Mouse (Mus musculus) kidney, embryonic 16.5 days (tissue): Measurements from ENCODE around the gene Vamp5. TPM values are rescaled to one million over a fixed set of nuclear protein-coding genes. Genes with fewer than 3 reads are reported as not detected.
A peak's percentile ranks its signal among the peaks of the same experiment; 100 is the strongest.

Experiments used
- ATAC-seq: fragments of 200-750 bp; cut with Nextera tagmentation; 2 replicates; pipeline ENCODE4 v1.8.0; 2017; ENCODE audit warnings: moderate TSS enrichment; ENCODE audit not compliant: low FRiP score, low TSS enrichment
- H3K27ac ChIP-seq: fragments of 300-500 bp; sonication (generic); 2 replicates; pipeline ENCODE4 v1.5.1; 2014; ENCODE audit warnings: low read length
- H3K27me3 ChIP-seq: fragments of 300-500 bp; sonication (generic); 2 replicates; pipeline ENCODE4 v1.6.1; 2014; ENCODE audit warnings: low read length, control low read depth, mixed read lengths; ENCODE audit not compliant: insufficient read depth
- H3K36me3 ChIP-seq: fragments of 300-500 bp; sonication (generic); 2 replicates; pipeline ENCODE4 v1.6.1; 2014; ENCODE audit warnings: low read length, control low read depth, mixed read lengths; ENCODE audit not compliant: insufficient read depth
- H3K4me1 ChIP-seq: fragments of 300-500 bp; sonication (generic); 2 replicates; pipeline ENCODE4 v1.6.1; 2014; ENCODE audit warnings: low read length, control low read depth, mixed read lengths; ENCODE audit not compliant: insufficient read depth
- H3K4me2 ChIP-seq: fragments of 300-500 bp; sonication (generic); replicated peaks from 2 replicates; pipeline ENCODE4 v1.6.1; 2014; ENCODE audit warnings: low read depth, low read length
- H3K4me3 ChIP-seq: fragments of 300-500 bp; sonication (generic); 2 replicates; pipeline ENCODE4 v1.5.1; 2014; ENCODE audit warnings: mild to moderate bottlenecking, low read length
- H3K9ac ChIP-seq: fragments of 300-500 bp; sonication (generic); replicated peaks from 2 replicates; pipeline ENCODE4 v1.6.1; 2014; ENCODE audit warnings: low read length
- H3K9me3 ChIP-seq: fragments of 300-500 bp; sonication (generic); 2 replicates; pipeline ENCODE4 v1.6.1; 2016; ENCODE audit warnings: low read length, control low read depth
- WGBS: fragments of 180-500 bp; shearing (Covaris S2); extraction: QIAGEN DNeasy Blood & Tissue Kit; methylation state at CpG from one replicate; pipeline ENCODE4 v1.1.7; 2014; 5-methylcytosine and 5-hydroxymethylcytosine counted together
- polyA plus RNA-seq: library from polyadenylated mRNA; unstranded; fragments of >200 nt; fragmentation: Nextera tagmentation; extraction: Ambion mirVana; gene quantifications from 2 replicates; pipeline ENCODE4 v1.2.1, GENCODE M21; 2015

Gene Vamp5
- polyA plus RNA-seq, 1 experiment from 2014 or later, result 42.5 TPM

- 16% methylated on average over 12 of the region's 12 CpGs for WGBS
- H3K4me1 ChIP-seq, result peaks cover 36% of the 10 kb centered on the region
- H3K9ac ChIP-seq, result peak overlapping the region; percentile 85
- H3K4me2 ChIP-seq, result peak overlapping the region; percentile 77
- peak; percentile 86 for ATAC-seq
- H3K27me3 ChIP-seq, result no peaks in the 10 kb centered on the region
- H3K9me3 ChIP-seq, result no peaks in the 10 kb centered on the region
- peak overlapping the region; percentile 97 for H3K27ac ChIP-seq
- H3K4me3 ChIP-seq, result peak overlapping the region; percentile 70
- no peaks in the 10 kb centered on the region for H3K36me3 ChIP-seq
Measured at GRCm38 (mm10) chr6:72390795-72391521, 10.7 kb upstream of the Vamp5 start.

- peak within 1 kb of the TSS; percentile 85 for H3K9ac ChIP-seq
- ATAC-seq, result peak; percentile 72
- H3K36me3 ChIP-seq, result peaks cover 6% of the 10 kb centered on the region
- H3K27me3 ChIP-seq, result no peaks in the 10 kb centered on the region
- H3K9me3 ChIP-seq, result no peaks in the 10 kb centered on the region
- under 1% methylated on average over 33 of the region's 33 CpGs for WGBS
- peak within 1 kb of the TSS; percentile 70 for H3K4me3 ChIP-seq
- H3K27ac ChIP-seq, result peak within 1 kb of the TSS; percentile 97
- peaks cover 36% of the 10 kb centered on the region for H3K4me1 ChIP-seq
- H3K4me2 ChIP-seq, result peak within 1 kb of the TSS; percentile 77
Measured at GRCm38 (mm10) chr6:72389941-72390771, 9.9 kb upstream of the Vamp5 start, which contains the start of gene Vamp8. Gene Vamp8, minus strand, starts transcription at chr6:72390703.

GRCm38 (mm10) chr6:72389471-72389940 is 9.2 kb upstream of the Vamp5 start:
- 11% methylated on average over 13 of the region's 13 CpGs for WGBS
- Histone ChIP-seq H3K27me3 (no peaks in the 10 kb centered on the region), H3K4me1 (peaks cover 36% of the 10 kb centered on the region), H3K36me3 (peaks cover 12% of the 10 kb centered on the region), H3K9ac (peak overlapping the region; percentile 85), H3K4me3 (peak overlapping the region; percentile 70), H3K9me3 (no peaks in the 10 kb centered on the region), H3K27ac (peak overlapping the region; percentile 97), H3K4me2 (peak overlapping the region; percentile 77)
- ATAC-seq, result peak; percentile 20

- peaks cover 15% of the 10 kb centered on the region for H3K36me3 ChIP-seq
- H3K27ac ChIP-seq, result peak overlapping the region; percentile 97; the same call in 1 of the 2 replicates
- no peaks in the 10 kb centered on the region for H3K27me3 ChIP-seq
- H3K4me1 ChIP-seq, result peaks cover 36% of the 10 kb centered on the region
- 83% methylated on average over 6 of the region's 6 CpGs for WGBS
- H3K4me2 ChIP-seq, result peak overlapping the region; percentile 77
- peak overlapping the region; percentile 70 for H3K4me3 ChIP-seq
- no peaks in the 10 kb centered on the region for H3K9me3 ChIP-seq
- H3K9ac ChIP-seq, result peak overlapping the region; percentile 85
- ATAC-seq, result no peak
Measured at GRCm38 (mm10) chr6:72388791-72389329, 8.6 kb upstream of the Vamp5 start.

GRCm38 (mm10) chr6:72388266-72388665 is 8.0 kb upstream of the Vamp5 start:
- Histone ChIP-seq H3K9ac (0 out of 2 replicates have a peak overlapping the region, but pooled peaks have one; percentile 85), H3K9me3 (no peaks in the 10 kb centered on the region), H3K4me3 (peak overlapping the region; percentile 70; the same call in 1 of the 2 replicates), H3K27ac (no peak overlapping the region), H3K4me1 (peaks cover 36% of the 10 kb centered on the region), H3K4me2 (peak overlapping the region; percentile 77; the same call in 1 of the 2 replicates), H3K36me3 (peaks cover 15% of the 10 kb centered on the region), H3K27me3 (no peaks in the 10 kb centered on the region)
- WGBS, result 57% methylated on average over 10 of the region's 10 CpGs
- no peak for ATAC-seq

GRCm38 (mm10) chr6:72387816-72388215 is 7.5 kb upstream of the Vamp5 start:
- no peaks in the 10 kb centered on the region for H3K9me3 ChIP-seq
- H3K4me3 ChIP-seq, result no peak overlapping the region
- no peak for ATAC-seq
- H3K4me2 ChIP-seq, result no peak overlapping the region
- no peaks in the 10 kb centered on the region for H3K27me3 ChIP-seq
- H3K9ac ChIP-seq, result no peak overlapping the region
- H3K4me1 ChIP-seq, result peaks cover 36% of the 10 kb centered on the region
- 65% methylated on average over 3 of the region's 3 CpGs for WGBS
- H3K27ac ChIP-seq, result no peak overlapping the region
- H3K36me3 ChIP-seq, result peaks cover 15% of the 10 kb centered on the region

- no peaks in the 10 kb centered on the region for H3K27me3 ChIP-seq
- ATAC-seq, result no peak
- H3K9me3 ChIP-seq, result no peaks in the 10 kb centered on the region
- H3K27ac ChIP-seq, result no peak overlapping the region
- no peak overlapping the region for H3K4me2 ChIP-seq
- H3K36me3 ChIP-seq, result peaks cover 15% of the 10 kb centered on the region
- WGBS, result 96% methylated on average over 2 of the region's 2 CpGs
- H3K9ac ChIP-seq, result no peak overlapping the region
- H3K4me1 ChIP-seq, result peaks cover 32% of the 10 kb centered on the region
- no peak overlapping the region for H3K4me3 ChIP-seq
Measured at GRCm38 (mm10) chr6:72386561-72386960, 6.3 kb upstream of the Vamp5 start.

- Histone ChIP-seq H3K27me3 (no peaks in the 10 kb centered on the region), H3K4me1 (peaks cover 23% of the 10 kb centered on the region), H3K4me3 (no peak overlapping the region), H3K27ac (no peak overlapping the region), H3K9me3 (no peaks in the 10 kb centered on the region), H3K36me3 (peaks cover 15% of the 10 kb centered on the region), H3K4me2 (no peak overlapping the region), H3K9ac (no peak overlapping the region)
- no peak for ATAC-seq
- 86% methylated on average over 4 of the region's 4 CpGs for WGBS
Measured at GRCm38 (mm10) chr6:72385258-72385657, 5.0 kb upstream of the Vamp5 start.

- Histone ChIP-seq H3K27me3 (no peaks in the 10 kb centered on the region), H3K36me3 (peaks cover 15% of the 10 kb centered on the region), H3K9me3 (no peaks in the 10 kb centered on the region), H3K4me2 (no peak overlapping the region), H3K27ac (no peak overlapping the region), H3K4me1 (peaks cover 13% of the 10 kb centered on the region), H3K9ac (no peak overlapping the region), H3K4me3 (no peak overlapping the region)
- WGBS, result 89% methylated on average over 7 of the region's 7 CpGs
- no peak for ATAC-seq
Measured at GRCm38 (mm10) chr6:72383952-72384351, 3.7 kb upstream of the Vamp5 start.
